Mouse (Mus musculus): ENCODE data around the gene Scgb2b20. TPM values are rescaled to one million over a fixed set of nuclear protein-coding genes. Genes with fewer than 3 reads are reported as not detected.
"Not testable (repeated sequence)": the region's sequence is repeated elsewhere in the genome, so short reads cannot be mapped to it uniquely, and the experiment has no call there.

The Scgb2b20 gene
- not detected for total RNA-seq (2021)

GRCm38 (mm10) chr7:33366222-33366621, at the start of gene Scgb2b20:
Scgb2b20 (minus strand) TSS chr7:33366322.
- intact Hi-C loops (cut with DNase I); DNase-seq (ENCODE audit: low spot score): not testable (repeated sequence)

GRCm38 (mm10) chr7:33409681-33410080, 43.6 kb upstream of the Scgb2b20 start:
- DNase-seq (ENCODE audit: low spot score); intact Hi-C loops (cut with DNase I): not testable (repeated sequence)

GRCm38 (mm10) chr7:33401650-33402049, 35.5 kb upstream of the Scgb2b20 start:
- intact Hi-C loops (cut with DNase I) = no loop called here
- DNase-seq (ENCODE audit: low spot score) = no peak

- intact Hi-C loops (cut with DNase I) = not testable (repeated sequence)
Measured at GRCm38 (mm10) chr7:33399749-33400148, 33.6 kb upstream of the Scgb2b20 start.

GRCm38 (mm10) chr7:33372934-33373333, 6.8 kb upstream of the Scgb2b20 start, which contains the start of gene Scgb1b20:
Scgb1b20 (plus strand) TSS chr7:33373234.
- intact Hi-C loops (cut with DNase I); DNase-seq (ENCODE audit: low spot score): not testable (repeated sequence)

More at GRCm38 (mm10) chr7:33399749-33400148, 33.6 kb upstream of the Scgb2b20 start:
- not testable (repeated sequence) for DNase-seq (ENCODE audit: low spot score)

Other genes starting within 250 kb of the Scgb2b20 start
- not detected for gene Scgb2b18, start 192.5 kb downstream of the Scgb2b20 start, total RNA-seq (2021)
- gene Scgb1b18, start 180.8 kb downstream of the Scgb2b20 start, total RNA-seq (2021) = not detected
- not detected for gene Scgb2b19, start 86.0 kb downstream of the Scgb2b20 start, total RNA-seq (2021)
- not detected for gene Scgb1b19, start 79.0 kb downstream of the Scgb2b20 start, total RNA-seq (2021)
- not detected for gene Scgb1b20, start 6.9 kb upstream of the Scgb2b20 start, total RNA-seq (2021)
- gene Scgb2b21, start 154.1 kb upstream of the Scgb2b20 start, total RNA-seq (2021) = not detected

All from heart, postnatal 25 days (tissue).